Mouse (Mus musculus) A20 (cell line): ENCODE results near the gene Pzp.

Source experiments
- DNase-seq: peaks from one replicate; pipeline ENCODE4 v3.0.0-alpha.2; 2011; ENCODE audit warnings: low read depth, low spot score

Gene Pzp

DNA sequence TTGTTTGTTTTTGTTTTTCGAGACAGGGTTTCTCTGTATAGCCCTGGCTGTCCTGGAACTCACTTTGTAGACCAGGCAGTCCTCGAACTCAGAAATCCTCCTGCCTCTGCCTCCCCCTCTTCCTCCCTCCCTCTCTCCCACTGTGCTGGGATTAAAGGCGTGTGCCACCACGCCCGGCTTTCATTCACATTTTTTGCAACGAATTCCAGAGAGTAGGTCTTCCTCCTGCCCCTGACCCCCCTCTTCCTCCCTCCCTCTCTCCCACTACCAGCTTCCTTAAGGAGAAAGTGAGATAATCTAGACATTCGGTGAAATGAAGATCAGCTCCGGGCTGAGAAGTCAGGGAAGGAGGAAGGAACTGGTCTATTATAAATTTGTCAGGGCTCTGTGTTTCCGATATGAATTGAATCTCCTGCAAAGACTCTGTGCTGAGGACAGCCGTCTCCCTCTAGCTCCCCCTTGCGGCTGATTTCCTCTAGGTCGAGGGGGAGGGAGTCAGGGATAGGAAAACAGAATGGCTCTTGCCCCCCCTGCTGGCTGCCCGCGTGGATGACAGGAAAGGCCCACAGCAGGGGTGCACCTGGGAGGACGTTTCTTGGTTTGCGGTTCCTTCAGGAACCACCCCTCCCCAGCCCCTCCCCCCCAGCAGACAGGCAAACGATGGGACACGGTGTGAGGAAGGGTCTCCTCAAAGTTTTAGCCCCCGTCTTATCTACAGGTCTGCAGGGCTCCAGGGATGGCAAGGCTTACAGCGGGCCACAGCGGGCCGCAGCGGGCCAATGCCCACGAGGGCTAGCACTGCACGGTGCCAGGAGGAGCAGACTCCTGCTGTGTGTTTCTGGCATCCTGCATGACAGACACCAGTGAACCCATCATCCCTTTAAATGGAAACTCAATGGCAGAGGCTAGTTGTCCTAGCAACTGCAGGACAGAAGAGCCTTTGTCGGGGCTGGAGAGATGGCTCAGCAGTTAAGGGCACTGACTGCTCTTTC, 46.8 kb downstream of the Pzp start:
- DNase-seq = peak; percentile 92

DNA sequence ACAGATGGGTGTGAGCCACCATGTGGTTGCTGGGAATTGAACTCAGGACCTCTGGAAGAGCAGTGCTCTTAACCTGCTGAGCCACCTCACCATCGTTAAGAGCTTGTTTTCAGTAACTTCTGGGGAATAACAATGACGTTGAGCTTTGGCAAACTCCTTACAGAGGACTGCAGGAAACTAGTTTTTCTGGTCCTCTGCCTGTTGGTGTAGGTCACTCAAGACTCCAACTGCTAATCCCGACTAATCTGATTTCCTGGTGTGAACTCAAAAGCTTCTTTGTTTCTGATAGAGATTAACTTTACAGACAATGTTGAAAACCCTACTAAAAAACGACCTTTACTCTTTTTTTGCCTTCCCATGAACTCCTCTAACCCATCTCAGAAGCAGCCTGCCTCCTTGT, 49.0 kb downstream of the Pzp start:
- DNase-seq = no peak

DNA sequence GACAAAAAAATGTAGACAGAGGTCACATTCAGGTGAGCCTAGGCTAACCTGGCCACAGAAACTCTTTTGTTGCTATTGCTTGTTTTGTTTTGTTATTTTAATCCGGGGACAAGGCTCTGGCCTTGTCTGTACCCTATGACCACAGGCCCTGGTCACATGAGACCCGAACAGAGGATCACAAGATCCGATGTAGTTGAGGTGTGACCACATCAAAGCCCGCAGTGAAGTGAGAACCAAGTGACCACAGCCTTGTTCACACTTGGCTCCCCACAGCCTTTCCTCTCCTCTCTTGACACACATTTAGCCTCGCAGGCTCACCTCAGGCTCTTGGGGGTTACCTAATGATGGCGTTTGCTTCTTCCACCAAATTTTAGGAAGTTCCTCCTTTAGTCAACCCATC, 52.4 kb downstream of the Pzp start:
- no peak for DNase-seq

- peak; percentile 67 for DNase-seq
Observed at GRCm38 (mm10) chr6:128469451-128469850, 57.1 kb downstream of the Pzp start.

GRCm38 (mm10) chr6:128467298-128467697, 59.2 kb downstream of the Pzp start:
- peak; percentile 51 for DNase-seq

GRCm38 (mm10) chr6:128466563-128466962, 60.0 kb downstream of the Pzp start:
- no peak for DNase-seq

GRCm38 (mm10) chr6:128466043-128466442, 60.5 kb downstream of the Pzp start:
- DNase-seq = no peak

GRCm38 (mm10) chr6:128464996-128465395, 61.5 kb downstream of the Pzp start:
- DNase-seq = no peak

DNA sequence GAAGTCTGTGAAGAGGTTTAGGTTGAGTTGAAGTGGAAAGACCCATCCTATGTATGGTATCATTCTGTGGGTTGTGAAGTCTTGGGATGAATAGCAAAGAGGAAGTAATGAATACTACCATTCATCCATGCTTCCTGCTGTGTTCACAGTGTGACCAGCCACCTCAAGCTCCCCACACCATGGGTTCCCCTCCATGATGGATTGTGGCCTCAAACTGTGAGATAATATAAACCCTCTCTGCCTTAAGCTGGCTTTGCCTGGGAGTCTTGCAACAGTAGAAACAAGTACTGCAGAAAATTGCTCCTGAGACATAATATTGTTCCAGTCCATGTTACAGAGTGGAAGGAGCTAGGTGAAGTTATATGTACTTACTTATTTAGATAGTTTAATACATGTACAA, 64.9 kb downstream of the Pzp start:
- peak; percentile 26 for DNase-seq

DNA sequence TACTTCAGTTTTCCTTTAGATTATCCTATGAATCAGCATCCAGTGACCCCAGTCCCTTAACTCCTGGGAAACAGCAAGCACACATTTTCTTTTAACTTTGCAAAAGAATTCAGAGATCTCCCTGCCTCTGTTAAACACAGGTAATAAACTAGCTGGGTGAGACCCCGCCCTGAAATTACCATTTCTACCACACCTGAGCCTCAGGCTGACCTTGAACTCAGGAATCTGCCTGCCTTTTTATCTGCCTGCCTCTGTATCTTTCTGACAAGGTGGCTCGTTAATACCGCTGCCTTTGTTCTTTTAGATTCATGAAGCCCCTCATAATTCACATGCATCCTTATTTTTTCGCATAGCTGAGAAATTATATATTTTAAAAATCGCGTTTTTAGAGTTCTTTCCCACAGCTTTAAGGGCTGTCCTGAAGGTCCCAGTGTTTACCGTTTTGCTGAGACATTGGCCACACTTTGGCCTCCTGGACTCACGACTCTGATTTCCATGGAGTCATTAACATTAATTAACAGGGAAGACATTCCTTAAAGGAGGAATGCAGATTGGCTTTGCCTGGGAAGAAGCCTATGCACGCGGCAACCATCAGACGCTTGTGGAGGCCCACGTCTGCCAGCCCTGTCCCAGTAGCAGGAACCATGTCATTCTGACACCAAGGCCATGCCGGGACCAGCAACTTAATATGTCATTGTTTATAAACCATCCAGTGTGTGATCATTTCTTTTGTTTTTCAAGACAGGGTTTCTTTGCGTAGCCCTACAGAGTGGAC, 65.6 kb downstream of the Pzp start:
- no peak for DNase-seq

GRCm38 (mm10) chr6:128460321-128460720, 66.2 kb downstream of the Pzp start:
- no peak for DNase-seq

- DNase-seq = no peak
Observed at GRCm38 (mm10) chr6:128457186-128457585, 69.3 kb downstream of the Pzp start.

GRCm38 (mm10) chr6:128455835-128456605, 70.5 kb downstream of the Pzp start:
- DNase-seq = no peak

GRCm38 (mm10) chr6:128447063-128447462, 79.5 kb downstream of the Pzp start:
- DNase-seq = no peak

- DNase-seq = peak; percentile 69
Observed at GRCm38 (mm10) chr6:128445761-128446535, 80.6 kb downstream of the Pzp start.

DNA sequence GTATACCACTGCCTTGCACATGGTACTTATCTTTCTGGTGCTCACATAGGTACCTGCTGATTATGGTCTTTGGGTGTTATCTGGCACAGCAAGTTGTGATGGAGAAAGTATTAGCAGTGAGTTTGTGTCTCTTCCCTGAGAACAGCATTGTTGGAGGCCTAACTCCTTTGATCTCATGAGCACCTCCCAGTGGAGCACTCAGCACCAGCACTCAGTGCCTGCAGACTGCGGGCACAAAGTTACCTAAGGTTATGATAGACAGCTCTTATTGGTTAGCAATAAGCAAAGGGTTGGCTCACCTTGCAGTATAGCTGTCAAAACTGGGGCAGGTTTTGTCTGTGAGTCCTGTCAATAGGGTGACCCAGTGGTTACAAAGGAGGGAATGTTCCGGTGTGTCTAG, 86.3 kb downstream of the Pzp start:
- peak; percentile 49 for DNase-seq

DNA sequence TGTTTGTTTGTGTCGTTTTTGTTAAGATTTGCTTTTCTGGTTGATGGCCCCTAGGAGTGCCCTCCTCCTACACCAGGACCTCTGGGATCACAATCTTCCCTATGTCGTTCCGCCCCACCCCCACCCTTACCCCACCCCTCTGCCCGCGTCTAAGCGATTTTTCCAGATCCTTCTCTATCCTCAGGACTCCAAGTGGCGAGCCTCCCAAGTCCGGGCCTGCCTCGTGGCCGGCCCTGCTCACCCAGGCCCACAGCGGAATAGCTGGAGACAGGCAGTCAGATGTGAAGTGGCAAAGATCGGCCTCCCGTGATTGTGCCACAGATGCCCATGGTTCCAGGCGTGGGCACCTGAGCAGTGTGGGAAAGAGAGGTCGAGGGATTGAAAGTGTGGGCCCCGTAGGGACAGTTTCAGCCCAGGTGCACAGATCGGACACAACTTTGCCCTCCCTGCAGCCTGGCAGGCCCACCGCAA, 87.6 kb downstream of the Pzp start:
- no peak for DNase-seq

GRCm38 (mm10) chr6:128438317-128438870, 88.1 kb downstream of the Pzp start, which contains the start of gene Fkbp4:
Gene Fkbp4 (minus strand): TSS chr6:128438677.
- peak; percentile 93 for DNase-seq

DNA sequence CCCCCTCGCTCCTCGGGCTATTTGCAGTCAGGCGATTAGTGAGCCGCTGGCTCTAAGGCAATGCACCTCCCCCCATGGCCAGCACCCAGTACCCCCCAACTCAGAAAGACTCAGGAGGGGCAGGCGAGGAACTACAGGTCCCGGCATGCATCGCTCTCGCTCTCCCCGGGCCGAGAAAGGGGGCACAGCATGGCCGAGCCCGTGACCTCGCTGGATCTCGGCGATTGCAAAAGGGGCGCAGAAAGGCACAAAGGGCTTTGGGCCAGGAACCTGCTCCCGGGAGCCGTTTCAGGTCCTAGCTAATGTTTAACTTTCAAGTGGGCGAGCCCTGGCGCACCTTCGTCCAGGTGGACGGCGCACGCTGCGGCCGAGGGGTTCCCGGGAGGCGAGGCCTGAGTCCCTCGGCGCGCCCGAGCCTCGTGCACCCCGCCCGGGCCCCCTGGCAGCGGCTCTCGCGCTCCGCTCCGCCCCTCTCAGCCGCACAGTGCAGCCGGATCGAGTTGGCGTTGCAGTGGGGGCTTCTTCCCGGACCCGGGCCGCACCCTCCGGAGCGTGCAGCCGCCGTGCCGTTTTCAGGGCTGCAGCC, 88.7 kb downstream of the Pzp start:
- peak; percentile 82 for DNase-seq

DNA sequence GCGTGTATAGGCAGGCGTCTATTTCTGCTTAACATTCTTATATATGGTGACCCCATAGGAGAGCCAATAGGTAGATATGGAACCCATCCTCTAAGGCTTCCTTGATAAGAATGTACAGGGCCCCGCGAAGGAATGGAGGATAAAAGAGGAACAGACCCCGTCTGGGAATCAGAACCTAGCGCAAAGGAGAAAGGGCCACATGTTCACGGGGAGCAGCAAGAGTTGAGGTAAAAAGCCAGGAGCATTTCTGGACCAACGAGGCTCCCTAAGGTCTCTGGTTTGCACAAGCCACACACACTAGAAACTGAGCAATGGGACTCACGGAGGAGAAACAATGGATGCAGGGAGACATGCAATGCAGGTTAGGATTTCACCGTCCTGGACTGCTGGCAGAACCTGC, 89.2 kb downstream of the Pzp start:
- no peak for DNase-seq
